Mouse (Mus musculus) heart, postnatal 36 days (tissue): ENCODE data around the gene Gm4181. TPM values are rescaled to one million over a fixed set of nuclear protein-coding genes. Genes with fewer than 3 reads are reported as not detected.
A peak's percentile ranks its signal among the peaks of the same experiment; 100 is the strongest.
"Not testable (repeated sequence)": the region's sequence is repeated elsewhere in the genome, so short reads cannot be mapped to it uniquely, and the experiment has no call there.

Source experiments
- DNase-seq, 2 experiments: peaks; one replicate each; pipeline ENCODE4 v3.0.0; 2021 to 2022
- intact Hi-C: fragments of 180-260 bp; cut with DNase I; formaldehyde crosslinking; loops from one replicate; pipeline ENCODE4 v1.15.1; 2025
- total RNA-seq, 2 experiments: library from RNA; stranded (reverse); gene quantifications; 2 replicates each; pipeline ENCODE4 v1.2.3; 2021

Gene Gm4181
- total RNA-seq: not detected

DNA sequence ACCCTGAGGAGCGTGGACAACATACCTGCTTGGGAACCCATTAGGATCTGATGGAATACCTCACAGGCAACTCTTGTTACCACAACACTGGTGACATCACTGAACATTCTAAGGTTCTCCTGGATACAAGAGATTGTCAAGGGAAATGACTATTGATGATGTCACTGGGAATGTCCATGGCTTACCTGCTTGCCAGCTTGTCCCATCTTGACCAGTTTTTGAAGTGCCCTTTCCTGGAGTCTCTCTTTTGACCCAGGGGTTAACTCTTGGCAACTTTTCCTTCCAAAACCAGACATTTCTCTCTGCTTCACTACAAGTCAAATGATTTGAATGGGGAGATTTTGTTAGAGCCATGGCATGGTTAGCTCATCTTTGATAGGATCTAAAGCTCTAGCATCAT lies at the start of gene Gm4181:
TSS of gene Gm4181 (minus strand) at position 101 of the 400 bp plus-strand sequence.
- DNase-seq, intact Hi-C loops: not testable (repeated sequence)

DNA sequence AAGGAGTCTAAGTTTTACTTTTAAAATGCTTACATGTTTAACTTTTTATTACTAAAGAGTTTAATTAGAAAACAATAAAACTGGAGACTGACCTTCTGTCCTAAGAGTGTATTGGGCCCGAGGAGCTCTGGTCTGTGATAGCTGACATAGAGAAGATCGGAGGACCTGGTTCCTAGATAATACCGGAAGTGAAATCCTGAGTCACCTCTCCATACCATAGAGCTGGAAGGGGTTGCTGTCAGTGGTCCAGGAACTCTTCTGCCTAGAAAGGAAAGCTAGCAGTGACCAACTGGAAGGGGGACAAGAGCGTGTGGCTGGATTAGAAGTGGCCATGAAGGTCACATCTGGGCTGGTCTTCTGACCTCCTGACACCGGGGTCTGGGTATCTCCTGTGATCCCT lies 41.8 kb upstream of the Gm4181 start:
- DNase-seq: no peak
- intact Hi-C loops: no loop called here

DNA sequence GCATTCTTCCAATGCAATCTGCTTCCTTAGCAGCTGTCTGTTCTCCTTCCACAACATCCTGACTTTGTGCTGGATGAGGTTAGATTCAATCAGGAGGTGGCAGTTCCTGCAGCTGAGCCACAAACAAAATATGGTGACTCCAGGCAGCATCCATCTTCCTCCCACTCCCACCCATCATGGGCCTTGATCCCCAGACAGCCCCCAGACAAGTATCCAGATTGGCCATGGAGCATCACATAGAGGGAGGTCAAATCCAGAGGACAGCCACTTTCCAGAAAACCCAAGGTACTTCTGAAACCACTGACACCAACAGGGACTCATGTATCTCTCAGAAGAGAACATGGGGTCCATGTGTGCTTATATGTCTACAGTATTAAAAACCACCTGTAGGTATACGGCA lies 3.0 kb downstream of the Gm4181 start:
- DNase-seq: peak; percentile 5 to 7
- intact Hi-C loops: not testable (repeated sequence)

DNA sequence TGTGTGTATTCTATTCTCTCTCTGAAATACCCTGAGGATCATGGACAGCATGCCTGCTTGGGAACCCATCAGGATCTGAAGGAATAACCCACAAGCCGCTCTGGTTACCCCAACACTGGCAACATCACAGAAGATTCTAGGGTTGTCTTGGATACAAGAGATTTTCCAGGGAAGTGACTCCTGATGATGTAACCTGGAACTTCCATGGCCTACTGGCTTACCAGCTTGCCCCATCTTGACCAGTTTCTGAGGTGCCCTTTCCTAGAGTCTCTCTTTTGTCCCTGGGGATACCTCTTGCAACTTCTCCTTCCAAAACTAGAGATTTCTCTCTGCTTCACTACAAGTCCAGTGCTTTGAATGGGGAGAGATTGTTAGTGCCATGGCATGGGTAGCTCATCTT lies 24.3 kb downstream of the Gm4181 start, which contains the start of gene Gm17078:
TSS of gene Gm17078 (minus strand) at position 101 of the 400 bp plus-strand sequence.
- intact Hi-C loops: no loop called here

DNA sequence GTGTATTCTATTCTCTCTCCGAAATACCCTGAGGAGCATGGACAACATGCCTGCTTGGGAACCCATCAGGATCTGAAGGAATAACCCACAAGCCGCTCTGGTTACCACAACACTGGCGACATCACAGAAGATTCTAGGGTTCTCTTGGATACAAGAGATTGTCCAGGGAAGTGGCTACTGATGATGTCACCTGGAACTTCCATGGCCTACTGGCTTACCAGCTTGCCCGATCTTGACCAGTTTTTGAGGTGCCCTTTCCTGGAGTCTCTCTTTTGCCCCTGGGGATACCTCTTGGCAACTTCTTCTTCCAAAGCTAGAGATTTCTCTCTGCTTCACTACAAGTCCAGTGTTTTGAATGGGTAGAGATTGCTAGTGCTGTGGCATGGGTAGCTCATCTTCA lies 43.4 kb downstream of the Gm4181 start, which contains the start of gene Gm17174:
TSS of gene Gm17174 (minus strand) at position 101 of the 400 bp plus-strand sequence.
- DNase-seq, intact Hi-C loops: not testable (repeated sequence)

More for the DNA sequence above, 24.3 kb downstream of the Gm4181 start, which contains the start of gene Gm17078:
- DNase-seq: no peak

Other genes starting within 250 kb of the Gm4181 start
- not detected for gene Vmn2r88, start 224.8 kb downstream of the Gm4181 start, total RNA-seq
- gene Vmn2r89, start 183.8 kb downstream of the Gm4181 start, total RNA-seq: not detected
- not detected for gene Gm5622, start 82.9 kb downstream of the Gm4181 start, total RNA-seq
- not detected for gene Gm17175, start 61.6 kb downstream of the Gm4181 start, total RNA-seq
- gene Gm17174, start 43.5 kb downstream of the Gm4181 start, total RNA-seq: not detected
- not detected for gene Gm17078, start 24.4 kb downstream of the Gm4181 start, total RNA-seq
- gene Gm17079, start 59.8 kb upstream of the Gm4181 start, total RNA-seq: not detected
- not detected for gene Gm5800, start 81.5 kb upstream of the Gm4181 start, total RNA-seq
- gene Ang4, start 137.9 kb upstream of the Gm4181 start, total RNA-seq: not detected
- not detected for gene AY358078, start 164.4 kb upstream of the Gm4181 start, total RNA-seq
- not detected for gene Ear6, start 218.0 kb upstream of the Gm4181 start, total RNA-seq
- 10 to 100 TPM; 19.3 to 24.4 TPM for gene Mettl17, start 249.2 kb upstream of the Gm4181 start, total RNA-seq